Mouse (Mus musculus): Measurements from ENCODE around the gene Ephx1.

DNA sequence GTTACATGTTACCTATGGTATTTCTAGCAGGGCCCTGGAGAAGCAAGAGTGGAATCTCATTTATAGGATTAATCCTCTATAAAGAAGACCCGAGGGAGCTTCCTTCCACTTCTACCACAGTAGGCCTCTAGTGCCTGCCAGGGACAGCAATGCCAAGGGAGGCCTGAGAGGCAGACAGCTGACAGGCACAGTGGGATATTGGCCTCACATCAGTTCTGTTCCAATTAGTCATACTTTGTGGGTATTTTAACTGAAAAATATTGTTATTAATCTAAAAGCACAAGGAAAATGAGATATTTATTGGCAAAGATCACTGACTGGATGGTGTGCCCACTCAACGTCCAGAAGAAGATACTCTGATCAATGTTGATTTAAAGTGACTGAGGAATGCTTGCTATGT is 43.3 kb upstream of the Ephx1 start:
- TF ChIP-seq POLR2A (IDR thresholded peaks at IDR 0.05; ENCODE audit: control insufficient read depth, low read depth, low read length) = no peak
- no peak for TF ChIP-seq CTCF (IDR thresholded peaks at IDR 0.05; ENCODE audit: control insufficient read depth, insufficient read depth, insufficient replicate concordance, low read depth, low read length)
